Mouse (Mus musculus) liver, adult 2 months (tissue): ENCODE data around the gene Zdhhc9. TPM values are rescaled to one million over a fixed set of nuclear protein-coding genes. Genes with fewer than 3 reads are reported as not detected.

Source experiments
- DNase-seq: peaks from one replicate; pipeline ENCODE4 v3.0.0-alpha.2; 2011; ENCODE audit warnings: low read depth, low spot score; ENCODE audit errors: extremely low read depth
- H3K27ac ChIP-seq: fragments of 200-500 bp; replicated peaks from 2 replicates; pipeline ENCODE4 v1.5.1; 2012; ENCODE audit warnings: low read depth, mild to moderate bottlenecking, control low read depth, inconsistent platforms, low read length; ENCODE audit not compliant: insufficient read depth
- H3K27me3 ChIP-seq: fragments of 200-500 bp; 2 replicates; pipeline ENCODE4 v1.6.1; 2012; ENCODE audit warnings: mild to moderate bottlenecking, moderate library complexity, low read length, inconsistent platforms; ENCODE audit not compliant: control insufficient read depth, insufficient read depth
- H3K36me3 ChIP-seq: fragments of 200-500 bp; 2 replicates; pipeline ENCODE4 v1.6.1; 2012; ENCODE audit warnings: low read length, inconsistent platforms; ENCODE audit not compliant: control insufficient read depth, insufficient read depth
- H3K4me1 ChIP-seq: fragments of 200-500 bp; 2 replicates; pipeline ENCODE4 v1.6.1; 2011; ENCODE audit warnings: low read length; ENCODE audit not compliant: control insufficient read depth, insufficient read depth
- H3K4me3 ChIP-seq: fragments of 200-500 bp; 2 replicates; pipeline ENCODE4 v1.5.1; 2011; ENCODE audit warnings: low read depth, mild to moderate bottlenecking, control low read depth, low read length, moderate library complexity; ENCODE audit not compliant: insufficient read depth
- H3K79me2 ChIP-seq: fragments of 200-500 bp; 2 replicates; pipeline ENCODE4 v1.6.1; 2012; ENCODE audit warnings: inconsistent platforms, mild to moderate bottlenecking, low read length, moderate library complexity; ENCODE audit not compliant: control insufficient read depth, insufficient read depth
- H3K9ac ChIP-seq: fragments of 200-500 bp; 2 replicates; pipeline ENCODE4 v1.6.1; 2012; ENCODE audit warnings: low read depth, mild to moderate bottlenecking, control low read depth, inconsistent platforms, low read length
- CTCF ChIP-seq: fragments of 200-500 bp; IDR thresholded peaks from 2 replicates; pipeline ENCODE4 v1.5.1; 2011; ENCODE audit warnings: low read depth, low read length, control low read depth
- POLR2A ChIP-seq: fragments of 200-500 bp; IDR thresholded peaks from 2 replicates; pipeline ENCODE4 v1.6.1; 2011; ENCODE audit warnings: low read length, control low read depth; ENCODE audit not compliant: insufficient read depth; ENCODE audit errors: extremely low read depth
- WGBS: fragments of 180-500 bp; shearing (Covaris S2); methylation state at CpG from one replicate; pipeline ENCODE4 v1.1.7; 2018; 5-methylcytosine and 5-hydroxymethylcytosine counted together
- polyA plus RNA-seq: library from polyadenylated mRNA; depleted of rRNA; stranded (reverse); fragments of >200 nt; gene quantifications from 2 replicates; pipeline ENCODE4 v1.2.3, GENCODE M21; 2012; rRNA removed
- total RNA-seq: library from RNA; depleted of rRNA; stranded (reverse); fragments of >200 nt; gene quantifications from 2 replicates; pipeline ENCODE4 v1.2.3, GENCODE M21; 2014; rRNA removed

Gene Zdhhc9
- total RNA-seq (36.2 and 46.2 TPM in 2 replicates), polyA plus RNA-seq (66.4 and 71.8 TPM in 2 replicates)

GRCm38 (mm10) chrX:48208519-48209185, at the start of gene Zdhhc9:
Zdhhc9 (minus strand) TSS chrX:48208878.
- H3K27ac ChIP-seq = peak within 1 kb of the TSS; percentile 96
- TF ChIP-seq CTCF = no peak
- peak; percentile 73 for TF ChIP-seq POLR2A
- no peaks in the 10 kb centered on the region for H3K27me3 ChIP-seq
- H3K36me3 ChIP-seq = peaks cover 4% of the 10 kb centered on the region
- under 1% methylated on average over 32 of the region's 34 CpGs for WGBS
- peak within 1 kb of the TSS; percentile 98 for H3K9ac ChIP-seq
- peak; percentile 86 for DNase-seq
- peak within 1 kb of the TSS; percentile 98 for H3K4me3 ChIP-seq
- H3K4me1 ChIP-seq = peaks cover 9% of the 10 kb centered on the region
- H3K79me2 ChIP-seq = peaks cover 9% of the 10 kb centered on the region; the same call in 1 of the 2 replicates

GRCm38 (mm10) chrX:48257011-48257410, 48.3 kb upstream of the Zdhhc9 start:
- Histone ChIP-seq H3K79me2 (no peaks in the 10 kb centered on the region; the same call in 1 of the 2 replicates), H3K27me3 (no peaks in the 10 kb centered on the region), H3K4me1 (no peaks in the 10 kb centered on the region; the same call in 1 of the 2 replicates), H3K36me3 (peaks cover 2% of the 10 kb centered on the region; the same call in 1 of the 2 replicates), H3K27ac (peak overlapping the region; percentile 78), H3K9ac (peak overlapping the region; percentile 75), H3K4me3 (peak overlapping the region; percentile 66)
- DNase-seq = peak; percentile 60
- no peak for TF ChIP-seq POLR2A
- no peak for TF ChIP-seq CTCF
- under 1% methylated on average over 16 of the region's 16 CpGs for WGBS

GRCm38 (mm10) chrX:48256468-48257007, 47.9 kb upstream of the Zdhhc9 start, which contains the start of gene Utp14a:
Utp14a (plus strand) TSS chrX:48256862.
- Histone ChIP-seq H3K79me2 (no peaks in the 10 kb centered on the region; the same call in 1 of the 2 replicates), H3K27me3 (no peaks in the 10 kb centered on the region), H3K4me1 (no peaks in the 10 kb centered on the region; the same call in 1 of the 2 replicates), H3K36me3 (peaks cover 2% of the 10 kb centered on the region; the same call in 1 of the 2 replicates), H3K9ac (peak within 1 kb of the TSS; percentile 83), H3K4me3 (peak within 1 kb of the TSS; percentile 98), H3K27ac (peak within 1 kb of the TSS; percentile 93)
- peak; percentile 86 for DNase-seq
- under 1% methylated on average over 33 of the region's 33 CpGs for WGBS
- TF ChIP-seq POLR2A (peak; percentile 47; the same call in 1 of the 2 replicates), CTCF (no peak)

GRCm38 (mm10) chrX:48255830-48256428, 47.3 kb upstream of the Zdhhc9 start:
- Histone ChIP-seq H3K36me3 (no peaks in the 10 kb centered on the region; the same call in 1 of the 2 replicates), H3K4me3 (peak overlapping the region; percentile 98), H3K9ac (peak overlapping the region; percentile 83), H3K4me1 (no peaks in the 10 kb centered on the region; the same call in 1 of the 2 replicates), H3K27ac (peak overlapping the region; percentile 93), H3K79me2 (no peaks in the 10 kb centered on the region; the same call in 1 of the 2 replicates), H3K27me3 (no peaks in the 10 kb centered on the region)
- under 1% methylated on average over 18 of the region's 18 CpGs for WGBS
- DNase-seq = no peak
- no peak for TF ChIP-seq CTCF
- TF ChIP-seq POLR2A = no peak

- no peaks in the 10 kb centered on the region for H3K27me3 ChIP-seq
- peak; percentile 26 for DNase-seq
- no peak for TF ChIP-seq CTCF
- no peak for TF ChIP-seq POLR2A
Observed at GRCm38 (mm10) chrX:48234417-48234816, 25.7 kb upstream of the Zdhhc9 start.

More at GRCm38 (mm10) chrX:48234417-48234816, 25.7 kb upstream of the Zdhhc9 start:
- no peaks in the 10 kb centered on the region for H3K79me2 ChIP-seq
- WGBS = 46% methylated on average over 7 of the region's 7 CpGs
- H3K27ac ChIP-seq = no peak overlapping the region
- no peaks in the 10 kb centered on the region for H3K36me3 ChIP-seq
- H3K4me3 ChIP-seq = no peak overlapping the region
- no peaks in the 10 kb centered on the region for H3K4me1 ChIP-seq
- no peak overlapping the region for H3K9ac ChIP-seq
